Mouse (Mus musculus) E14TG2a.4 (cell line): Measurements from ENCODE around the gene Cspg5.

Source experiments
- CTCF ChIP-seq: conservative IDR thresholded peaks from 2 replicates; pipeline ENCODE4 v1.5.1; 2014; ENCODE audit warnings: low read length
- NANOG ChIP-seq: IDR thresholded peaks from 2 replicates; pipeline ENCODE4 v1.6.1; 2014; ENCODE audit warnings: borderline replicate concordance, low read length, mixed read lengths
- POU5F1 ChIP-seq: IDR thresholded peaks from 2 replicates; pipeline ENCODE4 v1.6.1; 2014; ENCODE audit warnings: low read length, borderline replicate concordance

DNA sequence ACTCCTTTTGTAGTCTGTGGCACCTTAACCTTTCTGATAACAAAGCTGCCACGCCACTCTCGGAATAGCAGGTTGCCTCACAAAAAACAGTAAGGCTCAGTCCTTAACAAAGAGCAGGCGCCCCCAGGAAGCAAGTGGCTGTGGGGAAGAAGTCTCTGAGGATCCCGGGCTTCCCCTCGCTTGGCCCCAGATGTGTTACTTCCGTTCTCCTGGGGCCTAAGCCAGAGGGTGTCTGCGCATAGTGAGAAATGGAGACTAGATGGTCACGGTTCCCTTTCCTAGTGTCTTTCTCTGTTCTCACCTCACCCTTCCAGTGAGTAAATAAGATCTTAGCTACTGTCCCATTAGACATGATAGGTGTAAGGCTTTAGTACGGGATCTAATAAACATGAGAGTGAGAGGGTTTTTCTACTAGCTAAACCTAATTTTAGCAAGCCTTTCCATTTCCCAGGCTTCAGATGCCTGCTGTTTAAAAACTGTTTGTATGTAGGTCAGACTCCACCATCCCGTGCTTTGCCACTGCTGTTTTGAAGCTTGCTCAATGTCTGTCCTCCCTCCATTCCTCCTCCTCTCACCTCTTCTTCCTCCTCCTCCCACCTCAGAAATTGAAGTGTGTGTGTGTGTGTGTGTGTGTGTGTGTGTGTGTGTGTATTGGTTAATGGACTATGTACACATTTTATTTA, 13.9 kb upstream of the Cspg5 start:
- TF ChIP-seq CTCF (no peak), POU5F1 (no peak), NANOG (no peak)
